Comparison of ENCODE assay signal across 8 mouse cellular contexts in genomic region chr5:34168950-34169891, GRCm38 (mm10). TPM values are rescaled to one million over a fixed set of nuclear protein-coding genes. Genes with fewer than 3 reads are reported as not detected.
DNase-seq lines count a peak whose midpoint lies in the region; ATAC-seq and TF ChIP-seq lines count a peak whose summit lies in the region.

Gene Poln, minus strand, starts transcription at chr5:34169448.
Gene Haus3, minus strand, starts transcription at chr5:34169527.

- no peaks in the 10 kb centered on the region for H3K9me3 ChIP-seq in embryonic facial prominence, embryonic 13.5 days
- no peaks in the 10 kb centered on the region for H3K9me3 ChIP-seq in limb, embryonic 12.5 days
- no peaks in the 10 kb centered on the region for H3K9me3 ChIP-seq in midbrain, embryonic 15.5 days

- peak within 1 kb of the TSS; percentile 90 for H3K27ac ChIP-seq in embryonic facial prominence, embryonic 13.5 days
- H3K27ac ChIP-seq in kidney, adult 2 months (ENCODE audit: insufficient read depth, low read depth, low read length): peak within 1 kb of the TSS; percentile 88
- H3K27ac ChIP-seq in limb, embryonic 12.5 days: peak within 1 kb of the TSS; percentile 92
- peak within 1 kb of the TSS; percentile 90 for H3K27ac ChIP-seq in midbrain, embryonic 15.5 days
- peak within 1 kb of the TSS; percentile 87 for H3K27ac ChIP-seq in spleen, adult 2 months (ENCODE audit: insufficient read depth, low read length)

- peaks cover 15% of the 10 kb centered on the region for H3K36me3 ChIP-seq in embryonic facial prominence, embryonic 13.5 days
- H3K36me3 ChIP-seq in kidney, adult 2 months (ENCODE audit: control insufficient read depth, insufficient read depth, low read length): no peaks in the 10 kb centered on the region; the same call in 1 of the 2 replicates
- peaks cover 31% of the 10 kb centered on the region for H3K36me3 ChIP-seq in limb, embryonic 12.5 days
- H3K36me3 ChIP-seq in midbrain, embryonic 15.5 days (replicated peaks): no peaks in the 10 kb centered on the region; the same call in 1 of the 2 replicates
- H3K36me3 ChIP-seq in spleen, adult 2 months (ENCODE audit: control insufficient read depth, insufficient read depth, low read length): peaks cover 7% of the 10 kb centered on the region; the same call in 1 of the 2 replicates

- TF ChIP-seq CTCF in kidney, adult 2 months (conservative IDR thresholded peaks at IDR 0.05; ENCODE audit: insufficient read depth, insufficient read length, low read depth, low read length): 0 out of 2 replicates have a peak, but pooled peaks have one; percentile 17
- no peak for TF ChIP-seq CTCF in spleen, adult 2 months (IDR thresholded peaks at IDR 0.05; ENCODE audit: extremely low read depth, insufficient read depth, insufficient read length, insufficient replicate concordance)

- peak within 1 kb of the TSS; percentile 83 for H3K4me3 ChIP-seq in embryonic facial prominence, embryonic 13.5 days
- H3K4me3 ChIP-seq in kidney, adult 2 months (ENCODE audit: insufficient read depth, low read depth, low read length): peak within 1 kb of the TSS; percentile 92
- H3K4me3 ChIP-seq in limb, embryonic 12.5 days (replicated peaks): peak within 1 kb of the TSS; percentile 77
- H3K4me3 ChIP-seq in midbrain, embryonic 15.5 days: peak within 1 kb of the TSS; percentile 73
- H3K4me3 ChIP-seq in spleen, adult 2 months (ENCODE audit: extremely low read depth, insufficient read depth, insufficient read length): peak within 1 kb of the TSS; percentile 85

- H3K9ac ChIP-seq in embryonic facial prominence, embryonic 13.5 days: peak within 1 kb of the TSS; percentile 90
- H3K9ac ChIP-seq in limb, embryonic 12.5 days (replicated peaks): peak within 1 kb of the TSS; percentile 87
- peak within 1 kb of the TSS; percentile 77 for H3K9ac ChIP-seq in midbrain, embryonic 15.5 days

- under 1% methylated on average over 57 of the region's 57 CpGs for WGBS in embryonic facial prominence, embryonic 13.5 days
- under 1% methylated on average over 57 of the region's 57 CpGs for WGBS in kidney, adult 2 months
- under 1% methylated on average over 57 of the region's 57 CpGs for WGBS in limb, embryonic 12.5 days
- WGBS in midbrain, embryonic 15.5 days: under 1% methylated on average over 57 of the region's 57 CpGs
- WGBS in spleen, adult 2 months: under 1% methylated on average over 57 of the region's 57 CpGs

- peak; percentile 99 for DNase-seq in 3134 (ENCODE audit: extremely low read depth, insufficient read length, low spot score)
- DNase-seq in adrenal gland, postnatal 36 days: peak; percentile 97 to 98
- DNase-seq in heart, adult 18-20 months: peak; percentile 97 to 99
- peak; percentile 99 for DNase-seq in kidney, adult 2 months
- DNase-seq in spleen, adult 2 months (ENCODE audit: low read depth in 1 of 2, low spot score in 2 of 2): peak; percentile 94 to 95

- ATAC-seq in embryonic facial prominence, embryonic 13.5 days (ENCODE audit: insufficient number of reproducible peaks, insufficient read depth, low FRiP score, low TSS enrichment, low read depth): peak; percentile 100
- ATAC-seq in limb, embryonic 12.5 days (ENCODE audit: insufficient number of reproducible peaks, insufficient read depth, low FRiP score, low TSS enrichment, low read depth): peak; percentile 99
- ATAC-seq in midbrain, embryonic 15.5 days (replicated peaks): peak; percentile 100

- no peak for TF ChIP-seq POLR2A in kidney, adult 2 months (IDR thresholded peaks at IDR 0.05; ENCODE audit: low read depth, low read length)
- TF ChIP-seq POLR2A in spleen, adult 2 months (IDR thresholded peaks at IDR 0.05; ENCODE audit: low read depth, low read length): peak; percentile 74

- H3K4me2 ChIP-seq in embryonic facial prominence, embryonic 13.5 days: peak within 1 kb of the TSS; percentile 68
- peak within 1 kb of the TSS; percentile 59 for H3K4me2 ChIP-seq in limb, embryonic 12.5 days
- peak within 1 kb of the TSS; percentile 73 for H3K4me2 ChIP-seq in midbrain, embryonic 15.5 days

- no peaks in the 10 kb centered on the region for H3K27me3 ChIP-seq in embryonic facial prominence, embryonic 13.5 days
- no peaks in the 10 kb centered on the region for H3K27me3 ChIP-seq in kidney, adult 2 months (replicated peaks; ENCODE audit: control insufficient read depth, insufficient read depth, low read length)
- H3K27me3 ChIP-seq in limb, embryonic 12.5 days: no peaks in the 10 kb centered on the region
- H3K27me3 ChIP-seq in midbrain, embryonic 15.5 days (replicated peaks): no peaks in the 10 kb centered on the region
- no peaks in the 10 kb centered on the region for H3K27me3 ChIP-seq in spleen, adult 2 months (ENCODE audit: control insufficient read depth, insufficient read depth, low read length)

- H3K4me1 ChIP-seq in embryonic facial prominence, embryonic 13.5 days: peaks cover 29% of the 10 kb centered on the region
- no peaks in the 10 kb centered on the region for H3K4me1 ChIP-seq in kidney, adult 2 months (ENCODE audit: control insufficient read depth, insufficient read depth, low read length)
- peaks cover 27% of the 10 kb centered on the region for H3K4me1 ChIP-seq in limb, embryonic 12.5 days (replicated peaks)
- peaks cover 27% of the 10 kb centered on the region for H3K4me1 ChIP-seq in midbrain, embryonic 15.5 days
- no peaks in the 10 kb centered on the region for H3K4me1 ChIP-seq in spleen, adult 2 months (ENCODE audit: control insufficient read depth, insufficient read depth, insufficient read length)

RNA-seq across cellular contexts. Expression of gene Poln, which starts in this region (rescaled TPM):
- 1 to 10 TPM; 8.0 to 8.5 TPM for total RNA-seq in adrenal gland, postnatal 36 days (2021)
- 0.60 and 1.2 TPM in 2 replicates for polyA plus RNA-seq in embryonic facial prominence, embryonic 13.5 days (2015; fragmentation: Nextera tagmentation; extraction: Ambion mirVana)
- total RNA-seq in heart, adult 18-20 months (2021): 10 to 100 TPM; 10.9 to 13.0 TPM
- 1.3 and 1.8 TPM in 2 replicates for polyA plus RNA-seq in kidney, adult 2 months (2012; rRNA removed)
- polyA plus RNA-seq in limb, embryonic 12.5 days (2016; fragmentation: Nextera tagmentation; extraction: Ambion mirVana): 1.3 and 1.4 TPM in 2 replicates
- polyA plus RNA-seq in midbrain, embryonic 15.5 days (2015; fragmentation: Nextera tagmentation; extraction: Ambion mirVana): 0.27 and 0.52 TPM in 2 replicates
- polyA plus RNA-seq in spleen, adult 2 months (2012; rRNA removed): 0.15 and 0.29 TPM in 2 replicates

RNA-seq across cellular contexts. Expression of gene Haus3, which starts in this region (rescaled TPM):
- 10 to 100 TPM in 1 of 2 experiments, 1 to 10 TPM in 1; 8.9 to 10.3 TPM for total RNA-seq in adrenal gland, postnatal 36 days (2021)
- polyA plus RNA-seq in embryonic facial prominence, embryonic 13.5 days (2015; fragmentation: Nextera tagmentation; extraction: Ambion mirVana): 40.8 and 41.9 TPM in 2 replicates
- 1 to 10 TPM; 5.3 TPM for total RNA-seq in heart, adult 18-20 months (2021)
- polyA plus RNA-seq in kidney, adult 2 months (2012; rRNA removed): 0.34 and 0.64 TPM in 2 replicates
- 52.2 and 52.5 TPM in 2 replicates for polyA plus RNA-seq in limb, embryonic 12.5 days (2016; fragmentation: Nextera tagmentation; extraction: Ambion mirVana)
- 11.7 and 11.9 TPM in 2 replicates for polyA plus RNA-seq in midbrain, embryonic 15.5 days (2015; fragmentation: Nextera tagmentation; extraction: Ambion mirVana)
- polyA plus RNA-seq in spleen, adult 2 months (2012; rRNA removed): 0.55 and 0.70 TPM in 2 replicates

Comparison
In these comparisons a context has a peak if more than half of its experiments do, and no peak if none do; other contexts are left out.
1. Peak in every context shown above with its lines: DNase-seq, ATAC-seq, H3K4me3 ChIP-seq and H3K27ac ChIP-seq.
2. Peak in DNase-seq, H3K4me3 ChIP-seq and H3K27ac ChIP-seq in spleen, adult 2 months; RNA of the genes that start here not detected or under 1 TPM.